Mouse (Mus musculus) cerebellum, postnatal 4 days (tissue): ENCODE results near the gene Hmgcr.
"Not testable (repeated sequence)": the region's sequence is repeated elsewhere in the genome, so short reads cannot be mapped to it uniquely, and the experiment has no call there.

Experiments
- DNase-seq, 2 experiments: peaks; one replicate each; pipeline ENCODE4 v3.0.0; 2022; ENCODE audit warnings: low spot score in 2 of 2, mixed read lengths in 1 of 2

The Hmgcr gene

GRCm38 (mm10) chr13:96670019-96670405 is 724 bp downstream of the Hmgcr start:
- DNase-seq: no peak

GRCm38 (mm10) chr13:96664419-96664974 is 6.2 kb downstream of the Hmgcr start:
- no peak for DNase-seq

- not testable (repeated sequence) for DNase-seq
Measured at GRCm38 (mm10) chr13:96663120-96663519, 7.6 kb downstream of the Hmgcr start.

- no peak for DNase-seq
Measured at GRCm38 (mm10) chr13:96660095-96660860, 10.5 kb downstream of the Hmgcr start.

GRCm38 (mm10) chr13:96658936-96659335 is 11.8 kb downstream of the Hmgcr start:
- DNase-seq: no peak

- DNase-seq: no peak
Measured at GRCm38 (mm10) chr13:96656673-96657072, 14.1 kb downstream of the Hmgcr start.

GRCm38 (mm10) chr13:96653041-96653440 is 17.7 kb downstream of the Hmgcr start:
- DNase-seq: no peak

- no peak for DNase-seq
Measured at GRCm38 (mm10) chr13:96645822-96646221, 24.9 kb downstream of the Hmgcr start.

- no peak for DNase-seq
Measured at GRCm38 (mm10) chr13:96644168-96644567, 26.6 kb downstream of the Hmgcr start.

- no peak for DNase-seq
Measured at GRCm38 (mm10) chr13:96630396-96630795, 40.3 kb downstream of the Hmgcr start.

- DNase-seq: no peak
Measured at GRCm38 (mm10) chr13:96620891-96621290, 49.8 kb downstream of the Hmgcr start.

- no peak for DNase-seq
Measured at GRCm38 (mm10) chr13:96614615-96615014, 56.1 kb downstream of the Hmgcr start.

GRCm38 (mm10) chr13:96604242-96604641 is 66.5 kb downstream of the Hmgcr start:
- DNase-seq: no peak

- no peak for DNase-seq
Measured at GRCm38 (mm10) chr13:96599182-96599581, 71.6 kb downstream of the Hmgcr start.
